Mouse (Mus musculus) erythroid progenitor cell, adult 5-6 weeks (primary cell): ENCODE results near the gene Bcap29. TPM values are rescaled to one million over a fixed set of nuclear protein-coding genes. Genes with fewer than 3 reads are reported as not detected.
"Not testable (repeated sequence)": the region's sequence is repeated elsewhere in the genome, so short reads cannot be mapped to it uniquely, and the experiment has no call there.

Source experiments
- ATAC-seq: replicated peaks from 2 replicates; pipeline ENCODE4 v1.8.0; 2016; ENCODE audit warnings: moderate number of reproducible peaks, mild to moderate bottlenecking, moderate TSS enrichment, inconsistent platforms; ENCODE audit not compliant: poor library complexity, low FRiP score, severe bottlenecking
- total RNA-seq, 2 experiments: library from RNA; stranded (forward) in 1 of 2; stranded (reverse) in 1 of 2; fragments of 150-400 nt in 1 of 2; fragments of 186-747, 209-891 nt in 1 of 2; gene quantifications; 2 replicates each; pipeline versions ENCODE4 v1.2.3 to v1.2.4; 2015 to 2017; ENCODE audit warnings: low replicate concordance in 2 of 2

Gene Bcap29
- total RNA-seq, 2 experiments from 2014 or later: 6.6 to 22.2 TPM

- ATAC-seq: no peak
These were observed 53.1 kb downstream of the Bcap29 start for GRCm38 (mm10) chr12:31581319-31581810.

- no peak for ATAC-seq
These were observed 53.7 kb downstream of the Bcap29 start for GRCm38 (mm10) chr12:31580634-31581318.

GRCm38 (mm10) chr12:31578691-31579476 is 55.6 kb downstream of the Bcap29 start:
- no peak for ATAC-seq

GRCm38 (mm10) chr12:31574506-31574905 is 60.0 kb downstream of the Bcap29 start:
- no peak for ATAC-seq

- no peak for ATAC-seq
These were observed 64.7 kb downstream of the Bcap29 start for GRCm38 (mm10) chr12:31569784-31570183.

GRCm38 (mm10) chr12:31568661-31569060 is 65.8 kb downstream of the Bcap29 start:
- ATAC-seq: no peak

- ATAC-seq: not testable (repeated sequence)
These were observed 66.9 kb downstream of the Bcap29 start for GRCm38 (mm10) chr12:31567535-31567934.

GRCm38 (mm10) chr12:31560712-31561111 is 73.7 kb downstream of the Bcap29 start:
- no peak for ATAC-seq

GRCm38 (mm10) chr12:31560002-31560401 is 74.5 kb downstream of the Bcap29 start:
- ATAC-seq: no peak

- ATAC-seq: no peak
These were observed 80.1 kb downstream of the Bcap29 start for GRCm38 (mm10) chr12:31554371-31554770.

- ATAC-seq: no peak
These were observed 83.2 kb downstream of the Bcap29 start for GRCm38 (mm10) chr12:31551252-31551651.

GRCm38 (mm10) chr12:31546061-31546460 is 88.4 kb downstream of the Bcap29 start:
- no peak for ATAC-seq

GRCm38 (mm10) chr12:31545219-31545618 is 89.2 kb downstream of the Bcap29 start:
- ATAC-seq: no peak

GRCm38 (mm10) chr12:31541541-31541940 is 92.9 kb downstream of the Bcap29 start:
- no peak for ATAC-seq

Other genes starting within 250 kb of the Bcap29 start
- not detected in 2 replicates for gene Slc26a3, start 243.8 kb downstream of the Bcap29 start, total RNA-seq (2015; ENCODE audit: low replicate concordance)
- not detected in 2 replicates for gene Slc26a3, start 243.8 kb downstream of the Bcap29 start, total RNA-seq (2017; ENCODE audit: low replicate concordance)
- 9.6 and 22.3 TPM in 2 replicates for gene Cbll1, start 135.0 kb downstream of the Bcap29 start, total RNA-seq (2015; ENCODE audit: low replicate concordance)
- gene Cbll1, start 135.0 kb downstream of the Bcap29 start, total RNA-seq (2017; ENCODE audit: low replicate concordance): 2.0 and 4.6 TPM in 2 replicates
- not detected in 2 replicates for gene Slc26a4, start 74.7 kb downstream of the Bcap29 start, total RNA-seq (2015; ENCODE audit: low replicate concordance)
- gene Slc26a4, start 74.7 kb downstream of the Bcap29 start, total RNA-seq (2017; ENCODE audit: low replicate concordance): not detected in 2 replicates
- 0.84 and 1.4 TPM in 2 replicates for gene Dus4l, start 20.2 kb upstream of the Bcap29 start, total RNA-seq (2015; ENCODE audit: low replicate concordance)
- 0.98 and 1.4 TPM in 2 replicates for gene Dus4l, start 20.2 kb upstream of the Bcap29 start, total RNA-seq (2017; ENCODE audit: low replicate concordance)
- 16.8 and 24.9 TPM in 2 replicates for gene Cog5, start 20.2 kb upstream of the Bcap29 start, total RNA-seq (2015; ENCODE audit: low replicate concordance)
- 7.0 and 13.5 TPM in 2 replicates for gene Cog5, start 20.2 kb upstream of the Bcap29 start, total RNA-seq (2017; ENCODE audit: low replicate concordance)
- not detected in 2 replicates for gene Gpr22, start 79.3 kb upstream of the Bcap29 start, total RNA-seq (2015; ENCODE audit: low replicate concordance)
- gene Gpr22, start 79.3 kb upstream of the Bcap29 start, total RNA-seq (2017; ENCODE audit: low replicate concordance): 0.13 TPM in 1 of 2 replicates, not detected in the other